Mouse (Mus musculus) limb, embryonic 14.5 days (tissue): Measurements from ENCODE around the gene Zmiz1. TPM values are rescaled to one million over a fixed set of nuclear protein-coding genes. Genes with fewer than 3 reads are reported as not detected.

Source experiments
- ATAC-seq: fragments of 200-750 bp; cut with Nextera tagmentation; 2 replicates; pipeline ENCODE4 v1.8.0; 2017; ENCODE audit warnings: low read depth, moderate number of reproducible peaks, moderate TSS enrichment; ENCODE audit not compliant: low FRiP score
- DNase-seq: peaks from one replicate; pipeline ENCODE4 v3.0.0-alpha.2; 2015; ENCODE audit warnings: low spot score
- H3K27ac ChIP-seq: fragments of 300-500 bp; sonication (generic); replicated peaks from 2 replicates; pipeline ENCODE4 v1.5.1; 2014; ENCODE audit warnings: low read depth, mild to moderate bottlenecking, low read length, moderate library complexity, mixed read lengths
- H3K27me3 ChIP-seq: fragments of 300-500 bp; sonication (generic); 2 replicates; pipeline ENCODE4 v1.6.1; 2014; ENCODE audit warnings: low read length, mixed read lengths; ENCODE audit not compliant: control insufficient read depth, insufficient read depth
- H3K36me3 ChIP-seq: fragments of 300-500 bp; sonication (generic); 2 replicates; pipeline ENCODE4 v1.6.1; 2014; ENCODE audit warnings: mild to moderate bottlenecking, low read length, moderate library complexity, mixed read lengths; ENCODE audit not compliant: control insufficient read depth, insufficient read depth
- H3K4me1 ChIP-seq: fragments of 300-500 bp; sonication (generic); 2 replicates; pipeline ENCODE4 v1.6.1; 2014; ENCODE audit warnings: antibody characterized with exemption, low read length, mixed read lengths; ENCODE audit not compliant: control insufficient read depth, insufficient read depth
- H3K4me2 ChIP-seq: fragments of 300-500 bp; sonication (generic); replicated peaks from 2 replicates; pipeline ENCODE4 v1.6.1; 2014; ENCODE audit warnings: low read depth, mild to moderate bottlenecking, low read length, moderate library complexity; ENCODE audit not compliant: severe bottlenecking
- H3K4me3 ChIP-seq: fragments of 300-500 bp; sonication (generic); replicated peaks from 2 replicates; pipeline ENCODE4 v1.5.1; 2014; ENCODE audit warnings: low read length
- H3K9ac ChIP-seq: fragments of 300-500 bp; sonication (generic); 2 replicates; pipeline ENCODE4 v1.6.1; 2014; ENCODE audit warnings: mild to moderate bottlenecking, low read depth, low read length, moderate library complexity; ENCODE audit not compliant: severe bottlenecking
- H3K9me3 ChIP-seq: fragments of 300-500 bp; sonication (generic); 2 replicates; pipeline ENCODE4 v1.6.1; 2016; ENCODE audit warnings: low read length; ENCODE audit not compliant: control insufficient read depth
- POLR2A ChIP-seq: fragments of 200-500 bp; IDR thresholded peaks from 2 replicates; pipeline ENCODE4 v1.8.0; 2012; ENCODE audit warnings: inconsistent platforms, mild to moderate bottlenecking, moderate library complexity, borderline replicate concordance; ENCODE audit not compliant: insufficient read depth, insufficient read length; ENCODE audit errors: extremely low read depth
- WGBS: fragments of 180-500 bp; shearing (Covaris S2); extraction: QIAGEN DNeasy Blood & Tissue Kit; methylation state at CpG from one replicate; pipeline ENCODE4 v1.1.7; 2014; 5-methylcytosine and 5-hydroxymethylcytosine counted together
- polyA plus RNA-seq, 2 experiments: library from polyadenylated mRNA; depleted of rRNA in 1 of 2; stranded (reverse) in 1 of 2; unstranded in 1 of 2; fragments of >200 nt; fragmentation: Nextera tagmentation in 1 of 2; extraction: Ambion mirVana in 1 of 2; gene quantifications; 2 replicates each; pipeline versions ENCODE4 v1.2.1 to v1.2.3; 2012 to 2014

Gene Zmiz1
- polyA plus RNA-seq, 2 experiments: 61.8 to 81.2 TPM

GRCm38 (mm10) chr14:25633539-25634300, 174.7 kb downstream of the Zmiz1 start:
- H3K9ac ChIP-seq: no peak overlapping the region
- DNase-seq: no peak
- WGBS: 81% methylated on average over 14 of the region's 14 CpGs
- no peak overlapping the region for H3K4me2 ChIP-seq
- H3K27me3 ChIP-seq: no peaks in the 10 kb centered on the region
- no peak for ATAC-seq
- no peak overlapping the region for H3K27ac ChIP-seq
- no peak overlapping the region for H3K4me3 ChIP-seq
- no peaks in the 10 kb centered on the region for H3K9me3 ChIP-seq
- H3K36me3 ChIP-seq: peaks cover 62% of the 10 kb centered on the region
- H3K4me1 ChIP-seq: no peaks in the 10 kb centered on the region; the same call in 1 of the 2 replicates
- no peak for TF ChIP-seq POLR2A

DNA sequence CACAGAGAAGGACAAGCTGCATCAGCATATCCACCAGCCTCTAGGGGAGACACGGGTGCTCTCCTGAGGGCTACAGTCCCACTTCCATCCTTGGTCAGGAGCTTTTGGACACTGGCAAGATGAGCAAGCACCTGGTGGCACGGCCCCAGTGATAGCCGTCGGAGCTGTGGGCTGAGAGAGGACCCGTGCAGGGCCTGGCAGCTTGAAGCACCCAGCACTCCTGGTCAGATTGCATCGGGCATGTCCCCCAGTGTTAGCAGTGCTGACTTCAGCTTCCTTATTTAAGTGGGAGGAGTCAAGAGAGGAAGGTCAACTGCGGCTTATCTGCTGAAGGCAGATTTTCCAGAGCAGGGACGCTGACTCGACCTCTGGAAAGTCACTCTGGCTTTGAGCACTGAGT, 175.3 kb downstream of the Zmiz1 start:
- Histone ChIP-seq H3K9ac (no peak overlapping the region), H3K9me3 (no peaks in the 10 kb centered on the region), H3K27ac (no peak overlapping the region), H3K4me2 (no peak overlapping the region), H3K4me3 (no peak overlapping the region), H3K27me3 (no peaks in the 10 kb centered on the region), H3K4me1 (no peaks in the 10 kb centered on the region; the same call in 1 of the 2 replicates), H3K36me3 (peaks cover 65% of the 10 kb centered on the region)
- no peak for TF ChIP-seq POLR2A
- 69% methylated on average over 9 of the region's 9 CpGs for WGBS
- DNase-seq: no peak
- ATAC-seq: no peak

DNA sequence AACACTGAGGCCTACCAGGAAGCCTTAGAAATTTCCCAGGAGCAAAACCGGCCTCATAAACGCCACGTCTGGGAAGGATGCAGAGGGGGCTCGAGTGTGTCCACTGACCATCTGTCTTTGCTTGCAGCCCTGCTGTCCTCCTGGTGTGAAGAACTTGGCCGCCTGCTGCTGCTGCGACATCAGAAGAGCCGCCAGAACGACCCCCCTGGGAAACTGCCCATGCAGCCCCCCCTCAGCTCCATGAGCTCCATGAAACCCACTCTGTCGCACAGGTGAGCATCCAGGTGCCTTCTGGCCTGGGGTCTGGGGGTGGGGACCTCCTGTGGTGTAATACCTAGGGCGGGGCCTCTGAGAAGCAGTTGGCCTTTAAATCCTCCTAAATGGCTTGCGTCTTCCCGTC, 176.8 kb downstream of the Zmiz1 start:
- DNase-seq (no peak), ATAC-seq (no peak)
- no peak overlapping the region for H3K27ac ChIP-seq
- H3K27me3 ChIP-seq: no peaks in the 10 kb centered on the region
- no peaks in the 10 kb centered on the region for H3K9me3 ChIP-seq
- peaks cover 68% of the 10 kb centered on the region for H3K36me3 ChIP-seq
- H3K4me3 ChIP-seq: no peak overlapping the region
- 63% methylated on average over 12 of the region's 12 CpGs for WGBS
- no peaks in the 10 kb centered on the region; the same call in 1 of the 2 replicates for H3K4me1 ChIP-seq
- H3K4me2 ChIP-seq: no peak overlapping the region
- no peak for TF ChIP-seq POLR2A
- H3K9ac ChIP-seq: no peak overlapping the region

DNA sequence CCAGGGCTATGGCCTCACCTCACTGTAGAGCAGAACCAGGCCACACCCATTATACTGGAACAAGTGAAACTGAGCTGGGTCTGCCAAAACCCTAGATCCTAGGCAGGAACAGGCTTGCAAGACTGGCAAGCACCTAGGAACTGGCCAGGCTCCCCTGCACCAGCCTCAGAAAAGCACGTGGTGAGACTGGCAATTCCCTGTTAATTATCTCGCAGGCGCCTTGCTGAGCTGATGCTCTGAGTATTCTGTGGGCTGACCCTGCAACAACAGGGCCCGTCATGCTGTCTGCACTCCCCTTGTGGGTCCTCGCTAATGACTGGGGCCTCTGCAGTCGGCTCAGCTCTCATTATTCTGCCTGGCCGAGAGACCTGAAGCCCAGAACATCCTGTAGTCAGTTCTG, 177.3 kb downstream of the Zmiz1 start:
- Histone ChIP-seq H3K27ac (no peak overlapping the region), H3K27me3 (no peaks in the 10 kb centered on the region), H3K9me3 (no peaks in the 10 kb centered on the region), H3K4me2 (no peak overlapping the region), H3K4me1 (no peaks in the 10 kb centered on the region; the same call in 1 of the 2 replicates), H3K36me3 (peaks cover 71% of the 10 kb centered on the region), H3K4me3 (no peak overlapping the region), H3K9ac (no peak overlapping the region)
- DNase-seq (no peak), ATAC-seq (no peak)
- WGBS: 41% methylated on average over 7 of the region's 7 CpGs
- no peak for TF ChIP-seq POLR2A

GRCm38 (mm10) chr14:25639120-25639758, 180.3 kb downstream of the Zmiz1 start:
- ATAC-seq: no peak
- H3K27me3 ChIP-seq: no peaks in the 10 kb centered on the region
- H3K4me3 ChIP-seq: no peak overlapping the region
- no peak overlapping the region for H3K4me2 ChIP-seq
- H3K36me3 ChIP-seq: peaks cover 84% of the 10 kb centered on the region
- H3K9me3 ChIP-seq: no peaks in the 10 kb centered on the region
- no peak for TF ChIP-seq POLR2A
- H3K27ac ChIP-seq: no peak overlapping the region
- no peak overlapping the region for H3K9ac ChIP-seq
- H3K4me1 ChIP-seq: no peaks in the 10 kb centered on the region; the same call in 1 of the 2 replicates
- 78% methylated on average over 11 of the region's 11 CpGs for WGBS
- DNase-seq: no peak
